Mouse (Mus musculus): ENCODE measurements around the gene Npw.

The Npw gene

GRCm38 (mm10) chr17:24658017-24658758 lies at the start of gene Npw:
Gene Npw (minus strand): TSS chr17:24658457.
- no peak for DNase-seq

DNA sequence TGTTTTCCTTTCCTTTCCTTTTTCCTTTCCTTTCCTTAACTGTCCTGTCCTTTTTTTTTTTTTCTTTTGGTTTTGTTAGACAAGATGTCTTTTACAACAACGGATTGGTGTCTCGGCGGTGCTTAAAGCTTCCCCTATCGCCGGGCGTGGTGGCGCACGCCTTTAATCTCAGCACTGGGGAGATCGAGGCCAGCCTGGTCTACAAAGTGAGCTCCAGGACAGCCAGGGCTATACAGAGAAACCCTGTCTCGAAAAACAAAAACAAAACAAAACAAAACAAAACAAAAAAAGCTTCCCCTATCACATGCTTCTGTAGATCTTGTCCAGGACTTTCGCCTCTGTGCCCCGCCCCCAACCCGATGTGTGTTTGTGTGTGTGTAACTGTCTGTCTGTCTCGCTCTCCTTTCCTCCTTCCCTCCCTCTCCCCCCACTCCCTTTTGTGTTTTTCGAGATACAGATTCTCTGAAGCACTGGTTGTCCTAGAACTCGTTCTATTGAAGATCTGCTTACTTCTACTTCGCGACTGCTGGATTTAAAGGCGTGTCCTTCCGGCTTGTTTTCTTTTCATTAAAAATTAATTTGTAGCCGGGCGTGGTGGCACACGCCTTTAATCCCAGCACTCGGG lies 49.7 kb upstream of the Npw start:
- no peak for DNase-seq

DNA sequence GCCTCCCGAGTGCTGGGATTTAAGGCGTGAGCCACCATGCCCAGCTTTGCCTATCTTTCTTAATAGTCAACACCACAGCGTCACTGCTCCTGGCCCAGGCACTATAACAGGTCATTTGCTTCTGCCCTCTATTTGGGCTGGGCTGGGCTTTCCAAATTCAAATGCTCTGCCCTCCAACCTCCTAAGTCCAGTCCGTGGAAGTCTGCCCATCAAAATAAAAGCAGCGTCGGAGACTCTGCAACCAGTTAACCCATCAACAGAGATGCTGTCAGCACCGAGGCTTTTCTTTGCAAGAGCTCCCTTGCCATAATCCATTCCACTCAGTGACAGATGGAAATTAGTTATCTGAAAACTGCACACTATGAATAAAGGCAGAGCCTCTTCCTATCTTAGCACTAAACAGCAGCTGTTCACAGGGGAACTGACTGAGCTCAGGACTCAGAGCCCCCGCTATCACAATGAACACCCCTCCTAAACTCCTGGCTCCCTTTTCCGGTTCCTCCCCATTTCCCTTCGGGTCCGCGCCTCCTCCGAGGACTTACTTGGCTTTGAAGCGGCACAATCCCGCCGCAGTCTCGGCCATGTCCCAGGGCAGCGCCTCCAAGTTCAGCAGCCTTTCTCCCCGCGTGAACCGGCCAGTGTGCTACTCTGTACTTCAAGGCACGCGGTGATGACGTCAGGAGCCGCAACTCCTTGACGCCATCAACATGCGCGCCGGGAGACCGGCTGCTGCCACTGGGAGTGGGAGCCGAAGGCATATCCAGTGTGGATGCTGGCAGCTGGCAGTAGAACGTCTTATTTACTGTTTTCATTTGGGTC lies 48.9 kb upstream of the Npw start, which contains the start of gene Tbl3:
Gene Tbl3 (minus strand): TSS at position 679 of the 819 bp plus-strand sequence.
- DNase-seq, result peak; percentile 90

DNA sequence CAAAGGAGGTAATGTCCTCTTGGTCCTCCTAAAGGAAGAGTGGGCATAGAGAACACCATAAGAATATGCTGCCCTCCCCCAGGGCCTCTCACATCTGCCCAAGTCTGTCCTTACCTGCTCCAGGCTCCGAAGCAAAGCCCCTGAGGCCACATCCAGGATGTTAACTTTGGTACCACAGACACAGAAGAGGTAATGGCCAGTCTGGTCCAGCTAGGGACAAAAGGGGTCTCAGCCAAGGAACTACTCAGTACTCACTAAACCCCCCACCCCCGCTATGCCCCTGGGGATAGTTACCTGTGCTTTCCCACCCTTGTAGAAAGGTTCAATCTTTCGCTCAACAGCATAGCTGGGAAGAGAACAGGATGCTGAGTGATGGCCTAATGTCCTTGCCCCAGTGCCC lies 47.6 kb upstream of the Npw start:
- DNase-seq, result peak; percentile 19

DNA sequence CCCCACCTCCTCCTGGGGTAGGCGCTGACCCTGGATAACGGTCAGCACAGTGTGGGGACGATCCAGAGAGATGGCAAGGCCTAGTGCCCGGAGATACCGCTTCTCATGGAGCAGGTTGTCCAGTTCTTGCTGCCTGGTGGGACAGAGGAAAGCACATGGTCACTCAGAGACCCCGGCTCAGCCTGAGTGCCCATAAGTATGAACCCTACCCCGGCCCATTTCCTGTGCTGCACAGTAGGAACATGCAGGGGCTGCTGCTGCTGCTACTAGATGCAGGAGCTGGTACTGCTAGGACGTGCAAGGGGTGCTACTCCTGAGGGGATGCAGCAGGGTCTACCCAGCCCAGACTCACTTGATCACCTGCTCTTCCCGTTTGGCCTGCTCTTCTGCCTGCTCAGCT lies 43.0 kb upstream of the Npw start:
- DNase-seq, result no peak

GRCm38 (mm10) chr17:24699473-24699872 lies 41.2 kb upstream of the Npw start:
- no peak for DNase-seq

DNA sequence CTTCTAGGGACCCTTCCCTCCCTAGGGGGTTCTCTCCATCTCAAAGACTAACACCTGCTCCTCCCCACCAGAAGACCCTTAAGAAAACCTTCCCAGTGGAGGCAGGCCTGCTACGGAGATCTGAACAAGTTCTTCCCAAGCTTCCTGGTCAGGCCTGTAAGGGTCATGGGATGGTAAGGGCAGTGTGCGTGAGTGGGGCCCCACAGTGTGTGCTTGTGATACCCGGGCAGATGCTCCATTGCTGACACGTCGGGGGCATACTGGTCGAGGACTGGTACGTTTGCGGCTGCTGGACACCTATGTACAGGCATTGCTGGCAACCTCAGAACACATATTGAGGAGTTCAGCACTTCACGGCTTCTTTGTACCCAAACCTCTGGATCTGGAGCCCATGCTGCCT lies 40.5 kb upstream of the Npw start:
- DNase-seq, result no peak

GRCm38 (mm10) chr17:24697985-24698384 lies 39.7 kb upstream of the Npw start:
- DNase-seq, result no peak

GRCm38 (mm10) chr17:24696011-24696697 lies 37.9 kb upstream of the Npw start, which contains the start of the genes Gfer and Noxo1:
Gene Gfer (minus strand): TSS chr17:24696156.
Gene Noxo1 (plus strand): TSS chr17:24696234.
- peak; percentile 87 for DNase-seq

GRCm38 (mm10) chr17:24695326-24696010 lies 37.2 kb upstream of the Npw start:
- no peak for DNase-seq

GRCm38 (mm10) chr17:24692385-24692784 lies 34.1 kb upstream of the Npw start:
- DNase-seq, result no peak

DNA sequence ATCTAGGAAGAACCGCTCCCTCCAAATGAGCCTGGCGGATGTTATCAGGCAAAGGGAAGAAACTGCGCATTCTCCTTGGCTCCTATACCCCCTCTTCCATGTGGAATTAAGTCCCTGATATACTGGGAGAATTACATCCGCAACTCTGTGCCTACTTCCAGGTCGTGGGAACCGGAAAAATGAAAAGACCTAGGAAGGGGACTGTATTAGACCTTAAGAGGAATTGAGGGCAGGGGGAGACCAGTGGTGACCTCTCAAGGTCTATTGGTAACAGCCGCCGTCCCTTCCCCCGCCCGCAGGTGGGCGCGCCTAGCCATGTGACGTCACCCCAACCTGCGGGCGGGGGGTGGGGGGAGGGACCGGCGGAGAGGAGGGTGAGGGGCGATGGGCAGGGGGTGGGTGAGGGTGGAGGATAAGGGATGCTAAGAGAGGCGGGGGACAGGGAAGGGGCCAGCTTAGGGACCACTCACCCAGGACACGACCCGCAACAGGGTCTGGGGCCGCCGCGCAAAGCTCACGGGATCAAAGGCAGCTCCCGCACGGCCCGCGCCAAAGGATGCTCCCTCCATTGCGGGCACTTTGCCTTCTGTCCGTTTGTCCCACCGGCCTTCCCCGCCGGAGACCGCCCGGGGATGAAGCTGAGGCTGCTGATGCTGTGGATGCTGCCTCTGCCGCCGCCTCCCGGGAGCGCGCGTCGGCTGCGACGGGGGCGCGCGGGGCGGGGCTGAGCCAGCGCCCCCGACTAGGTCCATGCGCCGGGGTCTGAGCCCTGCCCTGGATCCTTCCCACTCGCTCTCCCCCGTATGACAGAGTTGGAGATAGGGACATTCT lies 31.2 kb upstream of the Npw start, which contains the start of gene Syngr3:
Gene Syngr3 (minus strand): TSS at position 705 of the 831 bp plus-strand sequence.
- peak; percentile 74 for DNase-seq

- DNase-seq, result no peak
Observed at GRCm38 (mm10) chr17:24687599-24687998, 29.3 kb upstream of the Npw start.

GRCm38 (mm10) chr17:24687146-24687595 lies 28.9 kb upstream of the Npw start:
- DNase-seq, result no peak

GRCm38 (mm10) chr17:24686514-24686913 lies 28.3 kb upstream of the Npw start:
- no peak for DNase-seq

GRCm38 (mm10) chr17:24677500-24678080 lies 19.3 kb upstream of the Npw start:
- DNase-seq, result no peak

DNA sequence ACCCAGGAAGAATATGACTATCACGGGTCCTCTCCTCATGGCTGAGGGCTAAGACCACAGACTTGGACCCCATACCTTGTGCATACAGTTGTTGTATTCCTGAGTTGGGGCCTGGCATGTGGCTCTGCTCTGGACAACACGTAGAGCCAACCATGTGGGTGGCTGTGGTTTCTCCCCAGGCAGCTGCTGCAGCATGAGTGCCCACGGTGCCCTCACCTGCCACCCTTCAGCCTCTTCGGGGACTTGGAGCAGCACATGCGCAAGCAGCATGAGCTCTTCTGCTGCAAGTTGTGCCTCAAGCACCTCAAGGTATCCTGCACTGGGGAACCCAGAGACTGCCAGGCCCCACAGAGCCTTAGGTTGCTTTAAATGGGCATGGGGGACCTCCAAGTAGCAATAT lies 18.6 kb upstream of the Npw start:
- DNase-seq, result no peak

GRCm38 (mm10) chr17:24676187-24676586 lies 17.9 kb upstream of the Npw start:
- DNase-seq, result no peak

GRCm38 (mm10) chr17:24674277-24674676 lies 16.0 kb upstream of the Npw start:
- no peak for DNase-seq

DNA sequence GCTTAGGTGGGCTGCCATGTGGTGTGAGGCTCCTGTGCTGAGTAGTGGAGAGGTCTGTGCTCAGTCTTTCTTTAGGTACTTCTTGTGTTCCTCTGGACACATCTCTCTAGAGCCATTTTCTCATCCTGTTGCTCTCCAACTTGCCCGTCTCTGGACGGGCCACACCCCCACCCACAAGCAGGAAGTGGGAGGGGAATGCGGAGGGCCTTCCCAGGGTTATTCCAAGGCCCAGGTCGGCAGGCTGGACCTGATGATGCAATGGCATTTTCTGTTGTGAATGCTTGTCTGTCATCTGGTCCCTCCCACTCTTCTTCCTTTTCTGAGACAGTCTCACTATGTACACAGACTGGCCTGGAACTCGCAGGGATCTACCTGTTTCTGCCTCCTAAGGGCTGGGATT lies 13.9 kb upstream of the Npw start:
- no peak for DNase-seq

DNA sequence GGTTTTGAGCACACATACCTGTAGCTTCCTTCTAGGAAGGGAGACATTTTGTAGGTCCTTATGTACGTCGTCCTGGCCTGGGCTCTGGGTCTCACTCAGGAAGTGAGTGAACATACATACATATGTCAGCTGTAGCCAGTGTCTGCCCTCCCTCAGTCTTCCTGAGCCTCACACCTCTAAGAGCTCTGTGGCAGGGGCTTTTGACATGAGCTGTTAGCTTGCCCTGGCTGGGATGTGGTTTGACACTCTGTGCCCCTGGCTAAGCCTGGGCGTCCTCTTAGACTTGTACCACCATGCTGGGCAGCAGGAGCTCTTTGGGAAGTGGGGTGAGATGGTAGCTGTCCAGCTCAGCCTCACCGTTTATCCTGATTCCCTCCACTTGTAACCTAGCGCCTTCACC lies 13.1 kb upstream of the Npw start:
- no peak for DNase-seq
